Mouse (Mus musculus): Measurements from ENCODE around the gene Gpd1.
"Not testable (repeated sequence)": the region's sequence is repeated elsewhere in the genome, so short reads cannot be mapped to it uniquely, and the experiment has no call there.

Gpd1 gene

DNA sequence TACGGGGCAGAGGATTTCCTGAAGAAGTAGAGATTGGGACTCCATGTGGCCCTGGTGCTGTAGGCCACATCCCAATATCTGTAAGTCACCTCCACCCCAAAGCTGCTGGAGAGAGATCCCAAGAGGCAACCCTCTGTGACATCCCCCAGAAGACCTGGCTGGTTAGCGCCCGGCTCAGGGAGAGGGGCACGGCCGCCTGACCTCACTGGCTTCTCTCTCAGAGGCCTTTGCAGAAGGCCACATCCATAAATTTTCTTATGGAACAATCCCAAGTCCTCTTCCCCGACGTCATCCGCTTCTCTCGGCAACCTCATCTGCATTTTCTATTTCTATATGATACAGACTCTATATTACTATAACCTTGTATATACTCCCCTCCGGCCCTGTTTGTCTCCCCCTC is 17.6 kb upstream of the Gpd1 start:
- in situ Hi-C loops (cut with MboI; ENCODE audit: unreplicated experiment in 2 of 2), result loop anchor here in 1 of 2 experiments (25.0 kb wide), 1 partner anchor 88 kb away; no protein-coding TSS in a partner anchor

DNA sequence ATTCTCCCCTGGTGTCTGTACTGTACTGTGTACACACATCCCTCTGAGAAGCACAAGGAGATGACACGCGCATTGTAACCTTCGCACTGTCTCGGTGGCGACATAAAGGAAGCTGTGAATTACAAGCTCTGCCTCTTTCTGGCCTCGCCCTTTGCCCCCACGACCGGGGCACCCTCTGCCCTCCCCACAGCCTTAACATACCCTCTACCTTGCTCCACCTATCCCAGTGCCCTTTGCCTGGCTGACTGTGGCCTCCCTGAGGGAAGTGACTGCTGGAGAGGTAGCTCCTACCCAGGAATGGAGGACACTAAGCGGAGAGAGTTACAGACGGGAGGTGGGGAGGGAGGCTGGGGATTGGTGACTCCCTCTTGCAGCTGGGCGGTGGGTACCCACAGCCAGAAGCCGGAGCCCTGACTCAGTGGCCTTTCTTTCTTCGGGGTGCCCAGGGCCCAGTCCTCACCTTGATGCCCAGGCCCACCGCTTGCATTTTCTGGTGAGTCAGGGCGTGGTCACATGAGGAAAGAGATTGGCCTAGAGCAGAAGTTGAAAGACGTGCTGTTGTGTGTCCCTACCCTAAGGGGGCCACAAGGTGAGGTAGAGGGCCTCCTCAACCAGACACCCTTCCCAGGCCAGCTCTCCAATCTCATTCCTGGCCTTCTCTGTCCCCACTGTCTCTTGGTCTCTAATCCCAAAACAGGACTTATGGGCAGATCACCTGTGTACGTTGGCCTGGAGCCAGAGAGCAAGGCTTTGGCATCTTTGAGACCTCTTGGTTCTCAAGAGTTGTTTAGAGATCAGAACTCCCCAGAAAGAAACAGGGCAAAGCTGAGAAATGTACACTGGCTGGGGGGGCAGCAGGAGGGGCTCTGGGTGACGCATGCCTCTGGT is 16.9 kb upstream of the Gpd1 start:
- in situ Hi-C loops (cut with MboI; ENCODE audit: unreplicated experiment in 2 of 2), result no loop called here

DNA sequence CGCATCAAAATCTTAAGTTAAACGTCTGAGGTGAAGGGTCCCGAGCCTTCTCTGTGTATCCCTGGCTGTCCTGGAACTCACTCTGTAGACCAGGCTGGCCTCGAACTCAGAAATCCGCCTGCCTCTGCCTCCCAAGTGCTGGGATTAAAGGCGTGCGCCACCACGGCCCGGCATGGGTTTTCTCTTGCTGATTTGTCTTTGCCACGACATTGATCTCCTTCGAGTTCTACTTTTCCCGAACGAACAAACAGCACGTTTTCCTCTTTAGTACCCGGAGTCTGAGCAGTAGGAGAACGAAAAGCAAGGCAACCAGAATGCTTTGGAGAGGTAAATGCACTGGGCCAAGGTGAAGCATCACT is 15.7 kb upstream of the Gpd1 start:
- in situ Hi-C loops (cut with MboI; ENCODE audit: unreplicated experiment in 2 of 2), result not testable (repeated sequence)

DNA sequence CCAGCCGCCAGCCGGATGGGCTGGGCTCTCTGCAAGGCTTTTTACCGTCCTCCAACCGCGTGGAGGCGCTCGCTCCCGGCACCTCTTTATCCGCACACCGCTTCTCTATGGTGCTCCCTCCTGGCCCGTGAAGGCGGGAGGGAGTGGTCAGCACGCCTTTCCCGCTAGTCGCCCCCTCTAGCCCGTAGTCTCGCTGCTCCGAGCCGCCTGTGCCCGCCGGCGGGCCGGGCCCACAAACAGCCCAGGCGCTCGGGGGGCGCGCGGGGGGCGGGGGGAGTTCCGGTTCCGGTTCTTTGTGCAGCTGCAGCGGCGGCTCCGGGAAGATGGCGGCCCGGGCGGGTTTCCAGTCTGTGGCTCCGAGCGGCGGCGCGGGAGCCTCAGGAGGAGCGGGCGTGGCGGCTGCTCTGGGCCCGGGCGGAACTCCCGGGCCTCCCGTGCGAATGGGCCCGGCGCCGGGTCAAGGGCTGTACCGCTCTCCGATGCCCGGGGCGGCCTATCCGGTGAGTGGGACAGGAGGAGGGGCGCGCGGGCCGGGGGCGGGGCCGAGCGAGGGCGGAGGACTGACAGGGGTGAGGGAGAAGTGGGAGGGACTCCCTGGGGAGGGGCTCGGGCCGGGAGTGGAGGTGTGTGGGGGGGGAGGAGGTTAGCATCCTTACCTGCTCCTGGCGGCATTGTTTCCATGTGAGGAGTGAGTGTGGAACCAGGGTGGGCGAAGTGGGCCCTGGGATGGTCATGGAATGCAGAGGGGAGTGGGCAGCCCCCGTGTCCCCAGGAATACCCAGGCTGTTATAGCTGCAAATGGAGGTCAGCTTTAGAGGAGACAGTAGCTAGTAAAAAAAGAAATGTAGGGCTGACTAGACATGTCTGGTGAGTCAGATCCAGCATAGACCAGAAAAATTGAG is 15.1 kb upstream of the Gpd1 start, which contains the start of gene Smarcd1:
TSS of gene Smarcd1 (plus strand) at position 131 of the 902 bp plus-strand sequence.
- in situ Hi-C loops (cut with MboI; ENCODE audit: unreplicated experiment in 2 of 2), result no loop called here

DNA sequence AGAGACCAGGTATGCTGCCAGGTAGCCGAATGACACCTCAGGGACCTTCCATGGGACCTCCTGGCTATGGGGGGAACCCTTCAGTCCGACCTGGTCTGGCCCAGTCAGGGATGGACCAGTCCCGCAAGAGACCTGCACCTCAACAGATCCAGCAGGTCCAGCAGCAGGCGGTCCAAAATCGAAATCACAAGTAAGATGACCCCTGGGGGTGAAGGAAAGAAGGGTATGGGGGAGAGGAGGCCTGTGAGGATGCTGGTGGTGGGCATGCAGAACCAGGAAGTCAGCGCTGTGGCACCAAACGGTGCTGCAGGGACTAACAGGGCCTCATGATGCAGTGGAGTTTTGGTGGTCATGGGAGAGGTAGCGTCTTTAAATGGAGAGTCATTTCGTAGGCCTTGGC is 14.2 kb upstream of the Gpd1 start:
- in situ Hi-C loops (cut with MboI; ENCODE audit: unreplicated experiment in 2 of 2), result no loop called here

DNA sequence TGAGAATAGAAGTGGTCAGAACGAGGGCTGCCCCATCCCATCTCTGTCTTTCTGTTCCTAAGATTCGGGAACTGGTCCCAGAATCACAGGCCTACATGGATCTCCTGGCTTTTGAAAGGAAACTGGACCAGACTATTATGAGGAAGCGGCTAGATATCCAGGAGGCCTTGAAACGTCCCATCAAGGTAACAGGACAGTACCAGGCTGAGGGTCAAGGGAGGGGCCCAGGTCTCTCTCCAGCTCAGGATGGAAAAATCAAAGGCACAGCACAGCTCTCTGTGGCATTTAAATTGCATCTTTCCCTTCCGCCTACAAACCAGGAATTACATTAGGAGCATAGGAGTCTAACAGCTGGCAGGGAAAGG is 13.7 kb upstream of the Gpd1 start:
- in situ Hi-C loops (cut with MboI; ENCODE audit: unreplicated experiment in 2 of 2), result no loop called here

DNA sequence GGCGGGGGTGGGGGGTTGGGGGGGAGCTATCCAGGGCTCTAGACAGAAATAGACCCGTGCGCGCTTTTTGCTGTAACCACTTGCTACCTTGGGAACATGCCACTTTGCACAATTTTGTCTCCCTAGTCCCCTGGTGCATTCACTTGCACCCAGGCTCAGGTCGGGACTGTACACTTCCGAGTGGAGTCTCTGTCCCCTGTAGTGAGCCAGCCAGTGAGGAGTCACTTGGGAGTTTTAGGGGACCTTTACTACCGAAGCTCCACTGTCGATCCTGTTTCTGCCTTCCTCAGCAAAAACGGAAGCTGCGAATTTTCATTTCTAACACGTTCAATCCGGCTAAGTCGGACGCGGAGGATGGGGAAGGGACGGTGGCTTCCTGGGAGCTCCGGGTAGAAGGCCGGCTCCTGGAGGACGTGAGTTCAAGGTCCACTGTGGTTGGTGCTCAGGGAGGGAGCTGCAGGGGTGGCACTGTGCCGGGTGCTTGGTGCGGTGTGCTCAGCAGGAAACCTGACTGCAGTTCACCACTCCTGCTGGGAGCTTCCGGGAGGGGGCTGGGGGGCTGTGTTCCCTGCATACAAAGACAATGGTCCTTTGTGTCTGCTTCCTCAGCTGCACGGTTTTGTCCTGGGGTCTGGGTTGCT is 13.2 kb upstream of the Gpd1 start:
- in situ Hi-C loops (cut with MboI; ENCODE audit: unreplicated experiment in 2 of 2), result no loop called here

DNA sequence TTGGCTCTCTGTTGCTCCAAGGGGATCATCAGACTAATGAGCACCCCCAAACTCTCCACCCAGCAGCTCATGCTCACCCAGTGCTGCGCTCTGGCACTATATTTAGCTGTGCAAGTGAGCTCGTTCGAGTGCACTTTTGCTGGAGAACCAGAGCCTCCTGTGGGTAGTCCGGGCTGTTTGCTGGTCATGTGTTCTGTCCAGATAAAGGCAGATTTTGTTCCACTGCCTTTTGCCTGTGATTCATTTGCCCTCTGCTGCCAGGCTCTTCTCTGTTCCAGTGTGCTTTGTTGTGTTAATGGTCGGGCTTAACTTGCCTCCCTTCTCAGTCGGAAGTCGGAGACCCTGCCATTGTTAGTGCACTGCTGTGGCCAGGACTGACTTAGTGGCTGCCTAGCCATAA is 12.4 kb upstream of the Gpd1 start:
- in situ Hi-C loops (cut with MboI; ENCODE audit: unreplicated experiment in 2 of 2), result no loop called here

DNA sequence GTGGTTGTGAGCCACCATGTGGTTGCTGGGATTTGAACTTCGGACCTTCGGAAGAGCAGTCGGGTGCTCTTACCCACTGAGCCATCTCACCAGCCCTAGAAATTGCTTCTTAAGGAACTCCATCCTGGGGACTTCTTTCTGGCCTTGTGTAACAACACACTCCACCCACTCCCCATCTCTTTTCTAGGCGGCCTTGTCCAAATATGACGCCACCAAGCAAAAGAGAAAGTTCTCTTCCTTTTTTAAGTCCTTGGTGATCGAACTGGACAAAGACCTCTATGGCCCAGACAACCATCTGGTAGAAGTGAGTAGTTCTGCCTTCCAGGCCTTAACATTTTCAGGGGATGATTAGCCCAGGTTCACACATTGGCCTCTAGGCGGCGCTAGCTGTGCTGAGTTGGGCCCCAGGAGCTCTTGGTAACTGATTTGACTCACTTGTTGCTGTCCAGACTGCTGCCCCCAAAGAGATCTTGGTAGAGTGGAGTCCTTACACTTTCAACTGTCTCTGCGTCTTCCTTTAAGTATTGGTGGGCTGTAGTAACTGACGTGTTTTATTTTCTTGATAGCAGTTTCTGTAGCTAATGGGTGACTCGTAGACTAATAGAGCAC is 11.8 kb upstream of the Gpd1 start, which contains the start of gene Gm17349:
TSS of gene Gm17349 (minus strand) at position 51 of the 609 bp plus-strand sequence.
- in situ Hi-C loops (cut with MboI; ENCODE audit: unreplicated experiment in 2 of 2), result no loop called here

DNA sequence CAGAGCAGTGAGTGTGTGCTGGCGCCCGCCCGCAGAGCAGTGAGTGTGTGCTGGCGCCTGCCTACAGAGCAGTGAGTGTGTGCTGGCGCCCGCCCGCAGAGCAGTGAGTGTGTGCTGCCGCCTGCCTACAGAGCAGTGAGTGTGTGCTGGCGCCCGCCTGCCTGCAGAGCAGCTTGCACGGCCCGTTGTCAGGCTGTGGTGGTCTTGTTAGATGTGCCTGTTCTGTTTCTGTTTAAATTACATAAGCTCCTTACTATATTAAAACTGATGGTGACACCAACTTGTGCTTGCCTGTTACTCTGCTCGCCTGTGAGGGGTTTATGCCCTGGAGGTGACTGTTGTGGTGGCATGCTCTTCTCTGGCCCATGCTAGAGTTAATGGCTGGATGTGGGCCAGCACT is 9.1 kb upstream of the Gpd1 start:
- in situ Hi-C loops (cut with MboI; ENCODE audit: unreplicated experiment in 2 of 2), result no loop called here

DNA sequence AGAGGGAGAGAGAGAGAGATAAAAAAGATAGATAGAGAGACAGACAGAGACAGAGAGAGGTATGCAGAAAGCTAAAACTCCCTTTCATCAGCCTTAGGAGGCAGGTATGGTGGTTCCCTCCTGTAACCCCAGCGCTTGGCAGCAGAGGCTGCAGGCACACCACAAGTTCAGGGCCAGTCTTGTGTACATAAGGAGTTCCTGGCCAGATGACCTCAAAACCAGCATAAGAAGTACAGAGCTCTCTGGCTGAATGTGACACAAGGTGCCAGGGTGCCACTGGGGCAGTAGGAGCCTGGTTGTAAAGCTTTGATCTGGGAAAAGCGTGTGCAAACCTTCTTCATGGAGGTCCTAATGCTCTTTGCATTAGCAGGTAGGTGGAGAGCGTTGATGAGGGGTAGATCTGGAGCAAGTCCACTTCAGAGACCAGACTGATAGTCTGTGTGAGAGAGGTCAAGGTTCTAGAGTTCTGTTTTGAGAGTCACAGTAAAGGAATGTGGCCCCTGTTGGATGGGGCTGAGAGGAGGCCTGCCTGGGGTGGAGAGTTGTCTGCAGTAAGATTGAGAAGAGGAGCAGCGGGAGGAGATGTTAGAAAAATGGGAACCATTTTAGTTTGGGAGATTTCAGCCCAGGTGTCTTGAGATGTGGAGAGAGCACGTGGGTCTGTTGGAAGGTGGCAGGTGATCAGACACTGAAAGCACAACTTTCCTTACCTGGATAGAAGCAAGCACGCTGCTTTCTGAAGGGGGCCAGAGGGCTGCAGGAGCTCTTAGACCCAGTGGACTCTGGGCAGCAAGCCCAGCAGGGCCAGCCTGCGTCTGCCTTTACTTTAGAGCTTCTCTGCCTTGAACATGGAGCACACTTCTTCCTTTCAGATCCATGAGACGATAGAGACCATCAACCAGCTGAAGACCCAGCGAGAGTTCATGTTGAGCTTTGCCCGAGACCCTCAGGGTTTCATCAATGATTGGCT is 6.8 kb upstream of the Gpd1 start:
- in situ Hi-C loops (cut with MboI; ENCODE audit: unreplicated experiment in 2 of 2), result no loop called here

DNA sequence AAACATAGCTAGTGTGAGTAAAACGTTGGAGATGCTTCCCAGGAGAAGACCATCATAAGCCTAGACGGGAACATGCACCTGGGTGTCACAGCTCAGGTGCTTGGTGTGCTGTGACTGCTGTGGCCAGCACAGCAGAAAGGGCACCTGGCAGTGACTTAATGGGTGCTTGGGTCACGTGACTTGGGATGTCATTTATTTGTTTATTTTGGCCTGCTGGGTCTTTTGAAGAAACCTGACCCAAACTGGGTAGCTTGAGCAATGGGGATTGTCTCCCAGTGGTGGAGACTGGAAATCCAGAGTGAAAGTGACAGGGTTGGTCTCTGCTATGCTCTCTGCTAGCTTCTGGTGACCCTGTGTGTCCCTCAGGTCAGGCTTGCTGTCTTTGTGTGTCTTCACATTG is 5.8 kb upstream of the Gpd1 start:
- in situ Hi-C loops (cut with MboI; ENCODE audit: unreplicated experiment in 2 of 2), result no loop called here

DNA sequence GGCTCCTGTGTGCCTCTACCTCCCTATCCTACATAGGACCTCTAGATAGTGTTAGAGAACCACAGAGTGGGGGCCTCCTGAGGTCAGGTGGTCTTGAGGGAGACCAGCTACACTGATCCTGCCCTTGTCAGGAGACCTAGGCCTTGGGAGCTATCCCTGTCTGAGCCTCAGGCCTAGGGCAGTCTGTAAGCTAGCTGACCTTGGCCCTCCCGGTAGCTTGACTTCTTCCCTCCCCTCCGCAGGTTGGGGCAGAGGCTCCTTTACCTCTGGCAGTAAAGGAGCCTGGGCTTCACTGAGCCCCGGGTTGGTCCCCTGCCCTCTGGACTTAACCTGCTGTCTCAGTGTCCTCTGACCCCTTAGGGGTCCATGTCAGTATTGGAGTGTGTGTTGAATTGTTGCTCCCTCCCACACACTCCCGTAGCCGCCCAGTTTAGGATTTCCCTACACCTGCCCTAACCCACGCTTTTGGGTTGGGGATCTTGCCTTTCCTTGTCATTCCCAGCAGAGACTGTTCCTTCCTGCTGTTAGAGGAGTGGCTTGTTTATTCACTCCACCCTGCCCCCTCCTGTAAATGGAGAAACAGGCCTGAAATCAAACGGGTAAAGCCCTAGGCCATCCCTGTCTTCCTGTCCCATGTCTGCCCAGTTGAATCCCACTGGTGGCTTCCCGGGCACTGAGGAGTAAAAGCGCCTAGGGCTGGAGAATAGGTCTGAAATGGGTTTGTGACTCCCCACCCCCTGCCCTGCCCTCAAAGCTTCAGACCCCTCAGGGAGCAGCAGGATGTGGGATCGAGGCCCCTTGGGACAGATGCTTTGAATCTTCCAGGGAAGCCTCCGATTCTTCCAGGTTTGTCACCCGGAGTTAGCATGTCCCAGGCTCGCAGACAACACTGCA is 4.4 kb upstream of the Gpd1 start:
- in situ Hi-C loops (cut with MboI; ENCODE audit: unreplicated experiment in 2 of 2), result no loop called here

DNA sequence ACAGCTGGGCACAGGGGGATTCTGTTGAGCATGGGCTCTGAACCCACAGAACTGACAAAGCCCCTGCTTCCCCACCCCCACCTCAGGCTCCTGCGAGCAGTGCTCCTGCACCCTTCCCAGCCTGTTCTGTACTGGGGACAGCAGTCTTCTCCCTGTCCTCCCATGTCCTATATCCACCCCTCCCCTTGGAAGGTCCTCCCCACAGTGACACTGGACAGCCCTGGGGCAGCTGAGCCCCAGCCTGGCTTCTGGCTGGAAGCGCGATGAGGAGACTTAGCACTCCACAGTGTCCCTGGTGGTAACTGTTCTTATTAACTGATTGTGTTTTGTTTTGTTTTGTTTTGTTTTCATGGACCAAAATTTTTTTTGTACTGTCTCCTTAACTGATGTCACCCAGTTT is 3.7 kb upstream of the Gpd1 start:
- in situ Hi-C loops (cut with MboI; ENCODE audit: unreplicated experiment in 2 of 2), result no loop called here

DNA sequence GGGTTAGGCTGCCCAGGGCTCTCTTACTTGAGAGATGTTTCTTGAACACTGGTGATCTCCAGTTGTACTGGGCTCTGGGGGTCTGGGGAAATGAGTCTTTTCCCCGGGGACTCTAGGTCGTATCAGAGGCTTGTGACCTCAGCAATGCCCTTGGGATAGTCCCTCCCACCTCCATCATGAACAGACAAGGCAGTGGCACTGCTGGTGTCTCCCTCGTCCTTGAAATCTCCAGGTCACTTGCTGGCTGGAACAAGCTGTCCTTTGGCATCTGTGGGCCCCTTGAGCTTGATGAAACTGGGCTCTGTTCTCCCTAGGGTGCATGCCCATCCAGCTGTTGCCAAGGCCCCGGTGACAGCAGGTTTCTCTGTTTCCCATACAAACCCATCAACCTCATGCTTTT is 3.1 kb upstream of the Gpd1 start:
- in situ Hi-C loops (cut with MboI; ENCODE audit: unreplicated experiment in 2 of 2), result no loop called here

DNA sequence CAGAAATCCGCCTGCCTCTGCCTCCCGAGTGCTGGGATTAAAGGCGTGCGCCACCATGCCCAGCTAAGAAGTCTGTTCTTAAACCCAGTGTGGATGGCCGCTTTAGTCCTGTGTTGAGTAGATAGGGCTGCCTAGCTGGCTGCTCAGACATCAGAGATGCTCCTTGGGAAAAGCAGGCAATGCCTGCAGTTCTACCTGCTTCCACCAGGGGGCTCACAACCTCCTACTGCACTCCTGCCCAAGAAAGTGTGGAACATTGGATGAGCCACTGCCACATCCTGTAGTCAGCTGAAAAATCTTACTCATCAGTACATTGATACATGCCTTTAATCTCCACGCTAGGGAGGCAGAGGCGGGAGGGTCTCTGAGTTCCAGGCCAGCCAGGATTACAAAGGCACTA is 2.5 kb upstream of the Gpd1 start:
- in situ Hi-C loops (cut with MboI; ENCODE audit: unreplicated experiment in 2 of 2), result no loop called here

DNA sequence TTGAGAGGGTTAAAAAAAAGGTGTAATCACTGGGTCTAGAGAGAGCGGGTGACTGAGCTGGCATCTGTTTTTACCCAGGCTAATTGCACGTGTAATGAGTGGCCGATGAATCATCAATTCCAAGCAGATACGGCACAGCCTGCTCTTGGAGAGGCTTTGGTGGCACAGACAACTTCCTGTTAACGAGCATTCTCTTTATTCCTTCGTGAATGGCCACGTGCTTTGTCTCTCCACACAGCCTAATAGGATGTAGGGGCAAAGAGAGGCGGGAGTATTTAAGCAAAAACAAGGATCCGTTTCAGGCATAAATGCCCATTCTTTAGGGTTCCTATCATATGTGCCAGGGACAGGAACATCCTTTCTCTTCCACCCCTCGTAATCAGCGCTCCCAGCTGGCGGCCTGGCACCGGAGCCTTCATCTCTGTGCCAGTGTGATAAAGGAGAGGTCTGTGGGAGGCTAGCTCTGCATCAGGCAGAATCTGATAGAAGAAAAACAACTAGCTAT is 1.9 kb upstream of the Gpd1 start:
- in situ Hi-C loops (cut with MboI; ENCODE audit: unreplicated experiment in 2 of 2), result no loop called here

DNA sequence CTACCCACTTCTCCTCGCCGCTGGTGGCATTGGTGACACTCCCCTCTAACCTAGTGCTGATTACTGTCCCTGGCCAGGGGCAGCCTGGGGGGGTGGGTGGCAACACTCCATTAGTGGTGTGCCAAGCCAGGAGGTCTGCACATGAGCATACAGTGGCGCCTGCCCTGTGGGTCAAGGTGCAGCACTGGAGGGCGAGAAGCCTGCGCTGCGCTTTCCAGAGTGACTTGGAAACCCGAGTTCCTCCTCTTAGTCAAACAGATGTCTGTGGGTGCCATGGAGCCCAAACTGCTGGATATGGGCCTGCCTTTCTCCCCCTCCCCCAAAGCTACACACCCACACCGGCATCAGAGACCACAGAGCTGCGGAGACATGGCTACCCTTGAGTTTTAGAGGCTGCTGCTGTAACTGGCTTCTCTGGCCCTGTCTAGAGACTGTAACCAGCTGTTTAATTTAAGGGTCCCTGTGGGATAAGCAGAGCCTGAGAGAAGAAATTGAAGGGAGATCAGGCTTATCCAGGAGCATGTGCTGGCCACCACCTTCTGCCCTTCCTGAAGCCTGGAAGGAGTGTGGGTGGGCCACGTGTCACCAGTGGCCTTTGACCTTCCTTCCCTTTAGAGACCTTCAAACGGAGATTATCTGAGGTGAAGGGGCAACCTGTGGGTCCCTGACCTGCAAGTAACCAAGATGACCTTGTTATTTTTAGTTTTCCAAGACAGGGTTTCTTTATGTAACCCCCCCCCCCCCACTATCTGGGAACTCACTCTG is 1.2 kb upstream of the Gpd1 start:
- in situ Hi-C loops (cut with MboI; ENCODE audit: unreplicated experiment in 2 of 2), result no loop called here

All from v-Abl transformed pro-B cells (cell line).